Mouse (Mus musculus): ENCODE measurements around the gene Zdhhc18.

- TF ChIP-seq CTCF (IDR thresholded peaks at IDR 0.05; ENCODE audit: control insufficient read depth, insufficient read depth, insufficient replicate concordance, low read depth, low read length) (no peak), POLR2A (IDR thresholded peaks at IDR 0.05; ENCODE audit: control insufficient read depth, low read depth, low read length) (no peak)
Measured at GRCm38 (mm10) chr4:133645680-133646079, 4.3 kb downstream of the Zdhhc18 start.

All from testis, adult 2 months (tissue).